Mouse (Mus musculus) yolk sac, embryonic 10.5 days (tissue): Measurements from ENCODE around the gene Grk2.
"Not testable (repeated sequence)": the region's sequence is repeated elsewhere in the genome, so short reads cannot be mapped to it uniquely, and the experiment has no call there.

ENCODE experiments used
- DNase-seq: peaks from one replicate; pipeline ENCODE4 v3.0.0-alpha.2; 2017; ENCODE audit warnings: low spot score

Grk2 gene

DNA sequence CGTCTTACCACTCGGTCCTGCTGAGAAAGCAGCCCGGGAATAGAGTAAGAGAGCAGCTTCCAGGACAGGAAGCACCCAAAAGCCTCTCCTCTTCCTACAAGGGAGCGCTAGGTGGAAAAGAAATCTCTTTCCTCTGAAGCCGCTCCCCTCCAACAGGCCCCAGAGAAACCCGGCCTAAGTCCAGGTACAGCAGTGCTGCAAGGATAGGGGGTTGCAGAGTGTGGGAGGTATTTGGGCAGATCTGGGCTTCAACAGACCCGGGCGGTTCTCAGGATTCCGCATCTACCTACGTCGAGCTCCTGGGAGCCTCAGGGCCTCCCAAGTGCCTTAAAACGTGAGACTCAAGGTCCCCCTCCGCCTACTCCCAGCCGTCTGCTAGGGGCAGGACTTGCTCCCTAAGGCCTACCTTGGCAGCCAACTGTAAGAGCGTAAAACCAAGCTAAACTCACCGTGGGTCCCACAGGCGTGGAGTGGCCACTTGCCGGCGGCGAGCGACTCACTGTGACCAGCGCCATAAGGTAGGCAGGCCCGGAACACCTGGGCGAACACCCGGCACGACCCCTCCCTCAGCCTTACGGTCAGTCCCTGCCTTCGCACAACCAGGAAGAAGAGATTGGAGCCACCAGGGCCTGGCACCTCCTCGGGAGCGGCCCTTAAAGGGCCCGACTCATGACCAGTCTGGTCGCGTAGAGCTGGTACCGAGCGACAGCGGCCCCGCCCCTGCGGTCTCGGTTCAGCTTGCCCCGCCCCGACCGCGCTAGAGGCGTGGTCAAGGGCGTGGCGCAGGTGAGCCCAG, 37.3 kb downstream of the Grk2 start, which contains the start of gene Ssh3:
Ssh3 (minus strand) TSS at position 615 of the 796 bp plus-strand sequence.
- DNase-seq = peak; percentile 75

DNA sequence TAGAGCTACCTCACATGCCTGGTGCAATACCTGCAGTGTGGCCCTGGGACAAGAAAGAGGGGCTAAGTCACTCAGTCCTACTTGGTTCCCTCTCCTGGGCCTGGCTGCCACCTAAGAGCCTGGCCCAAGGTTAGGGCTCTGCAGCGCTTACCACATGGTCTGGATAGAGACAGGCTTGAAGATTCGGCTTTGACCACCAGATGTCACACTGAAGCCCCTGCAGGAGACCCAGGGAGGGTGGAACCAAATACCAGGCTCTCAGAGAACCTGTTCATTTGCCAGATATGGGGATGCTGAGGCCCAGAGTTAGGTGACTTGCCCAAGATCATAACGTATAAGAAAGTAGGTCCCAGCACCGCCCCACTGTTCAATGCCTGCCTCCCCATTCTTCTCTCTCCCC, 40.1 kb downstream of the Grk2 start:
- no peak for DNase-seq

- DNase-seq = no peak
Measured at GRCm38 (mm10) chr19:4264171-4264780, 41.7 kb downstream of the Grk2 start.

- DNase-seq = no peak
Measured at GRCm38 (mm10) chr19:4263702-4264101, 42.3 kb downstream of the Grk2 start.

- no peak for DNase-seq
Measured at GRCm38 (mm10) chr19:4262756-4263155, 43.3 kb downstream of the Grk2 start.

- DNase-seq = no peak
Measured at GRCm38 (mm10) chr19:4261038-4261698, 44.9 kb downstream of the Grk2 start.

DNA sequence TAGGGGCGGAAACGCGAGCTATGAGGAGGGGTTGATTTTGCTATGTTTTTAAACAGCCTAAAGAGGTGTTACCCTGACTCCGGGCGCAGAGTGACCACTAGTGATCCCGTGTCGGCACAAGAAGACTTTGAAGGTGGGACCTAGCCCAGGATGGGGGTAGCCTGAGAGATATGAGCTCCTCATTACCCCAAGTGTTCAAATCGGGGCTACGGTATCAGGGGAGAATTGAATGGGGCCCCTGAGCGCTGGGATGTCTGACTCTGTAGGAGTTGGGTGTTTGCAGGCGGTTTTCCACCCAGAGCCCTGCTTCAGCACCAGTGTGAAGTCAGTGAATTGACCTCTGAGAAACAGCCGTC, 48.1 kb downstream of the Grk2 start:
- no peak for DNase-seq

DNA sequence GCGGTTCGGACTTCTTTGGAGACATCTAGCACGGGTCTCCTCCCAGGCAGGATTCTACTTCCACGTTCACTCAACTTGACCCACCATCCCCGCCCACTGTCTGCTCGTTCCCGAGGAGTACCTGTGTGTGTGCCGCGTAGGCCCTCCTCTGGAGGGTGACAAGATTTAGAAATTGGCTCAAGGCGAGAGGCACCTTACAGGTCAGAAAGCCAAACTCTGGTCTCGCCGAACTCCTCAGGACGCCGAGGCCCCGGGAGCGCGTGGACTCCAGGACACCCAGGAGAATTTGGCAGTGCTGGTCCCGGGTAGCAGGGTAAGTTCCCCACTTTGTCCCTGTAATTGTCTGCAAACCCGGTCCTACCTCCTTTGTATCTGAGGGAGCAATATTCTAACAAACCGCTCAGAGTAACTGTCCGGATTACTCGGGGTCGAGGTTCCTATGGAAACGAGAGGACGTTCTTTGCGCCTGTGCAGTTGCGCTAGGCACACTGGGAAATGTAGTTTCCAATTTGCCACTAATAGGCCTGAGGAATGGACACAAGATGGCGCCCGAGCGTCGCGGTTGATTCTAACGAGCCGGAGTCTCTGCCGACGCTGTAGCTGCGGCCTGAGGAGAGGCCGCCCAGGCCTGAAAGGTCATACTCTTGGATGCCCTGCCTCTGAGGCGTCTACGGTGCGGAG, 48.7 kb downstream of the Grk2 start:
- peak; percentile 91 for DNase-seq

DNA sequence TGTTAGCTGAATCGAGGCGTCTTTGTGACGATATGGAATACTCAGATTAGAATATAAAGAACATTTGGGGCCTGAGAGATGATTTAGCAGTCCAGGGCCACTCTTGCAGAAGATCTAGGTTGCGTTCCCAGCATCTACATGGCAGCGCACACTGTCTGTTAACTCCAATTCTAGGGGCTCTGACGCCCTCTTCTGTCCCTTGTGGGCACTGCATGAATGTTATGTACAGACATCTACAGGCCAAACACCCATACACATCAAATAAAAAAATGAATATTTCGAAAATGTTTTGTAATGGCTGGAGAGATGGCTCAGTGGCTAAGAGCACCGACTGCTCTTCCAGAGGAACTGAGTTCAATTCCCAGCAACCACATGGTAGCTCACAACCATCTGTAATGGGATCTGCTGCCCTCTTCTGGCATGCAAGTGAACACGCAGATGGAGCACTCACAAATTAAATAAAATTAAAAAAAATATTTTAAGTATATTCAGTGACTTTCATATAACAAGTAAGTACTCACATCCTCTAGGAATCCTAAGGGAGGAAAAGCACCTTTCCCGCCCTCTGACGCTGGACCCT, 50.3 kb downstream of the Grk2 start:
- DNase-seq = no peak

GRCm38 (mm10) chr19:4254230-4254629, 51.8 kb downstream of the Grk2 start:
- no peak for DNase-seq

GRCm38 (mm10) chr19:4248683-4249082, 57.3 kb downstream of the Grk2 start:
- not testable (repeated sequence) for DNase-seq

DNA sequence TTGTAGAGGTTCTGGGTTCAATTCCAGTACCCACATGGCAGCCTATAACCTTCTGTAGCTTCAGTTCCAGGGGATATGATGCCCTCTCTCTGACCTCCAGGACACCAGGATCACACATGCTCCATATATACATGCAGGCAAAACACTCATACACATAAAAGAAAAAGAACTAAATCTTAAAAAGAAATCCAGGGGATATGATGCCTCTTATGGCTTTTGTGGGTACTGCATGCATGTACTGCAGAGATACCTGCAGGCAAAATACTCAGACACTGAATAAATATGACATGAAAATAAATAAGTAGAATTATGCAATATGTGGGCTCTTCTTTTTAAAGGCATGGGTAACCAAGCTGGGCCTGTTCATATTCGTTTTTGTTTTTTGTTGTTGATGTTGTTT, 59.0 kb downstream of the Grk2 start:
- DNase-seq = no peak

DNA sequence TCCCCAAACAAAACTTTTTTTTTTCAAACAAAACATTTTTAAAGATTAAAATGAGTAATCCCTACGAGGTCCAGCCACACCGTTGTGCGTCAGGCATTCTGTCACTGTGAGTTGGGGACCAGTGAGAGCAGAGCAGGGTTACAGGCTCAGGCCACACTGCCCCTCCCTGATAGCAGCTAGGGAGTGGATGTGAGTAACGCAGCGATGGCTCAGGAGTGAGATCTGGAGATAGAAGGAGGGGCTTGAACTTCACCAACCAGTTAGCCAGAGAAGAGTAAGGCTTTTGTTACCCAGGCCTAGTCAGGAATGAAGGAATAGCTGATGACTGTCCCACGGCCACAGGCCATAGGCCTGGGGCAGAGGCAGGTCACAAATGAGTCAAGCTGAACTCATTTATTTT, 61.2 kb downstream of the Grk2 start:
- DNase-seq = no peak

GRCm38 (mm10) chr19:4242416-4242815, 63.6 kb downstream of the Grk2 start:
- no peak for DNase-seq

- DNase-seq = peak; percentile 33
Measured at GRCm38 (mm10) chr19:4240247-4240668, 65.8 kb downstream of the Grk2 start.
